Mouse (Mus musculus): Measurements from ENCODE around the gene Mpeg1. TPM values are rescaled to one million over a fixed set of nuclear protein-coding genes. Genes with fewer than 3 reads are reported as not detected.

Gene Mpeg1
- polyA plus RNA-seq (2015; fragmentation: Nextera tagmentation; extraction: Ambion mirVana) = 1.2 and 1.3 TPM in 2 replicates

DNA sequence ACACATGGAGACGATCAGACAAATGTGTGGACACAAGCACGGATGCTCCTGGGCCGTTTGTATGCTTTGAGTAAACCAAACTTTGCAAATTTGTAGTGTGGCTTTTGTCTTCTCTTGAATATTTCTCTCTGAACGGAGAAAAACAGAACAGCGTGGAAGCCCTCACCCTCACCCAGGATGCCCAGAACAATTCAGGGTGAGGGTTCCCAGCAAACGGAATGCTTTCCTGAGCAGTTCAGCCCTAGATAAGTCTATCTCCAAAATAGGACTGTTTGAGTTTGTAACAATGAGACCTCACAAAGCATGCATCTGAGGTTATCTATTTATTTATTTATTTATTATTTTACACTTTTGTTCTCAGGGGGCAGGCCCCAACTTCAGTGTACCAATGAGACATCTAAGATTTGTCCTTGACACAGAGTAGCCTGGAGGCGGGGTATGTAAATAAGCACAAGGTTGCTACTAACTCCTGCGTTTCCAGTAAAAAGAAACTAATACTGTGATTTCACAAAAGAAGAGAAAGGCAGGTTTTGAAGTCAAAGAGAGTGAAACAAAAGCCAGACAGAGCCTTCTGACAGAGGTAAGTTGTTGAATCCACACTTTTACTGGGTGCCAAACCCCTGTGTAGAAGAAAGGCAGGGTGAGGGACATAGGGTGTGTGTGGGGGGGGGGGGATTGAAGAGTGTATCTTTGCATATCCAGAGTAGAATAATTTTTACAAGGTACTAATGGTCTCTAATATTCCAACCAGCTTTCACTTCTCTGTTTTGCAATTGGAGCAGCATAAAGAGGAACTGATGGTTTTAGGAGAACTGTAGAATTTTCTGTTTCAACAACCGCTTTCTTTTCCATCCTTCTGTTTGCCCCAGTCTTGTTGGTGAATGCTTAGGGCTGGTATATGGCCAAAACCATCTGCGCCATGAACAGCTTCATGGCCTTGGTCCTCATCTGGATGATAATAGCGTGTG lies at the start of gene Mpeg1:
Gene Mpeg1 (plus strand): TSS at position 498 of the 968 bp plus-strand sequence.
- WGBS = 67% methylated on average over 11 of the region's 11 CpGs
- Histone ChIP-seq H3K4me3 (replicated peaks) (no peak within 1 kb of the TSS), H3K4me1 (no peaks in the 10 kb centered on the region), H3K4me2 (no peak within 1 kb of the TSS), H3K36me3 (no peaks in the 10 kb centered on the region), H3K9me3 (no peaks in the 10 kb centered on the region), H3K27me3 (replicated peaks) (no peaks in the 10 kb centered on the region), H3K9ac (no peak within 1 kb of the TSS), H3K27ac (no peak within 1 kb of the TSS)
- no peak for ATAC-seq (ENCODE audit: insufficient read depth, low FRiP score, low read depth)

DNA sequence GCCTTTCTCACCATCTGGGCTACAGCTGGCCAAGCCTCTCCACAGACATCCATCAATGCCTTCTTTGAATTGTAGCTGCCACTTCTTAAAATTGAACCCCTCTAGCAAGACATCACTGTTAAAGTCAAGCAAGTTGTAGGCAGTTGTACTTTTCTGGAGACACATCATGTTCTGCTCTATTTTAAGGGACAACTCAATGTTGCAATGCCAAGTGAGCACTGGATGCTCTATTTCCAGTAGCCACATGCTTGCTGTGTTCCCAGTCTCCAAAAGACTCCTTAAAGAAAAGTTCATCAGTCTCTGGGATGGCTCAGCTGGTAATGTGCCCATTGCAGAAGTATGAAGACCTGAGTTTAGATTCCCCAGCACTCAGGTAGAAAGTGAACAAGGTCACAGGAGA lies 46.8 kb upstream of the Mpeg1 start:
- Histone ChIP-seq H3K4me2 (no peak overlapping the region), H3K27ac (no peak overlapping the region), H3K9ac (no peak overlapping the region), H3K36me3 (no peaks in the 10 kb centered on the region), H3K4me1 (no peaks in the 10 kb centered on the region), H3K27me3 (replicated peaks) (no peaks in the 10 kb centered on the region), H3K9me3 (no peaks in the 10 kb centered on the region), H3K4me3 (replicated peaks) (no peak overlapping the region)
- ATAC-seq (ENCODE audit: insufficient read depth, low FRiP score, low read depth) = no peak

DNA sequence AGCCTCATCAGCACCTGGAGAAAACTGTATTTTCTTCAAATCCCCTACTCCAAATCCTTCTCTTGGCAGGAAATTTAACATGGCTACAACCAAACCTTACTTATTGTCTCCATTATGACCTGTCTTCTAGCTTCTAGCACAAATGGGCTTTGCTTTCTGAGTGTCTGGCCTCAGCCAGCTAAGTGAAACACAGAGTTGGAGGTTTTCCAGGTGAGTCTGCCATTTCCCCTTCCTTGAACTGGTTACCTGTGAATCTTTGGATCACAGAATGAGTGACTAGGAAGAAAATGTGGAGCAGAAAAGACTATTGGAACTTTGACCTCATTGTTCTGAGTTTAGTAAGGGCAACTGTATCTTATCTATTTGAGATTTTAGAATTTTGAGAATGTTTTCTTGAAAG lies 43.2 kb upstream of the Mpeg1 start, which contains the start of gene Olfr1441:
Gene Olfr1441 (plus strand): TSS at position 73 of the 400 bp plus-strand sequence.
- no peak for ATAC-seq (ENCODE audit: insufficient read depth, low FRiP score, low read depth)
- Histone ChIP-seq H3K36me3 (no peaks in the 10 kb centered on the region), H3K4me3 (replicated peaks) (no peak within 1 kb of the TSS), H3K9ac (no peak within 1 kb of the TSS), H3K4me2 (no peak within 1 kb of the TSS), H3K4me1 (no peaks in the 10 kb centered on the region), H3K27me3 (replicated peaks) (no peaks in the 10 kb centered on the region), H3K27ac (no peak within 1 kb of the TSS), H3K9me3 (no peaks in the 10 kb centered on the region)

DNA sequence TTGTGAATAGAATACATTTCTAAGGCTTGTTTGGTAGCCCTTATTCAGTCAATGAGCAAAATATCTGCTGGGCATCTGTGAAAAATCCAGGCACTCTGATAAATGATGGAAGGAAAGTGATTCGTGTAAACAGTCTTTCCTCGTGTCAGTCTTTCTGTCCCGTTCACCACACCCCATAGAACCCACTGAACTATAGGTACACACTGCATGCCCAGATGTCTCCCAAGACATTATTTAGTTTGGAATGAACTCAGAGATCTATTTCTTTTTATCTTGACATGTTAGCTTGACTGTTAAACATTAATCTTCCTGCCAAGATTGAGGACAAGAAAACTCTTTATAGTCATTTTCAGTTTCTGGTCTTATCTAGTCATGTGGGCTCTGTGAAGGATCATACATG lies 42.3 kb upstream of the Mpeg1 start:
- Histone ChIP-seq H3K4me1 (no peaks in the 10 kb centered on the region), H3K36me3 (no peaks in the 10 kb centered on the region), H3K27ac (no peak overlapping the region), H3K27me3 (replicated peaks) (no peaks in the 10 kb centered on the region), H3K4me2 (no peak overlapping the region), H3K4me3 (replicated peaks) (no peak overlapping the region), H3K9ac (no peak overlapping the region), H3K9me3 (no peaks in the 10 kb centered on the region)
- WGBS = 26% methylated on average over 3 of the region's 3 CpGs
- no peak for ATAC-seq (ENCODE audit: insufficient read depth, low FRiP score, low read depth)

DNA sequence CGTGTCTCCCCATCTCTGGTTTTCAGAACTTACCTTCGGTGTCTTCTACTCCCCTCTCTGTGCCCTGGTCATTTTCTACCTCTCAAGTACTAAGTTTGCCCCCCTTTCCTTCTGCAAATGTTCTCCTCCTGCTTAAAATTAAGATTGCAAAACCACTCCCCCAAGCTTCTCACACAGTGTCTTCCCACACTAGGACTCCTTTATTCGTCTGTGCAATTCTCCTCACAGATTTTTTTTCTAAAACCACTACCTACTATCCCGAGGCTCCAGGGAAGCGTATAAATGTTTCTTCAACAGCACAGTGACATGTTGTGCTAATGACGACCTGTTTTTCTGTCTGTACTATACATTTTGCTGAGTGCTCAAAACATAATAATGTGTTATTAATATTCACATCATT lies 40.0 kb upstream of the Mpeg1 start:
- 68% methylated on average over 6 of the region's 6 CpGs for WGBS
- Histone ChIP-seq H3K27me3 (replicated peaks) (no peaks in the 10 kb centered on the region), H3K4me1 (no peaks in the 10 kb centered on the region), H3K9ac (no peak overlapping the region), H3K36me3 (no peaks in the 10 kb centered on the region), H3K4me3 (replicated peaks) (no peak overlapping the region), H3K4me2 (no peak overlapping the region), H3K27ac (no peak overlapping the region), H3K9me3 (no peaks in the 10 kb centered on the region)
- no peak for ATAC-seq (ENCODE audit: insufficient read depth, low FRiP score, low read depth)

DNA sequence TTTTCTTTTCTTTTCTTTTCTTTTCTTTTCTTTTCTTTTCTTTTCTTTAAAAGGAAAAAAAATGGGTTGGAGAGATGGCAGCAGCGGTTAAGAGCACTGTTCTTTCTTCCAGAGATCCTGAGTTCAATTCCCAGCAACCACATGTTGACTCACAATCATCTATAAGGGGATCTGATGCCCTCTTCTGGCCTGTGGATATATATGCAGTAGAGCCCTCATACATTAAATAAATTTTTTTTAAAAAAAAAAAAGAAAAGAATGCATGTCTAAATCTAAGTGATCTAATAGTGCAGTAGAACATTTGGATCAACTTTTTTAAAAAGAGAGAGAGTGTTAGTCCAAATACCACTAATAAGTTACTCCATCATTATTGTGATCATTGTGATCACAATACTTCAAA lies 38.9 kb upstream of the Mpeg1 start:
- Histone ChIP-seq H3K4me1 (no peaks in the 10 kb centered on the region), H3K4me2 (no peak overlapping the region), H3K27ac (no peak overlapping the region), H3K4me3 (replicated peaks) (no peak overlapping the region), H3K27me3 (replicated peaks) (no peaks in the 10 kb centered on the region), H3K36me3 (no peaks in the 10 kb centered on the region), H3K9ac (no peak overlapping the region), H3K9me3 (no peaks in the 10 kb centered on the region)
- no peak for ATAC-seq (ENCODE audit: insufficient read depth, low FRiP score, low read depth)
- 83% methylated on average over 1 of the region's 1 CpGs for WGBS

DNA sequence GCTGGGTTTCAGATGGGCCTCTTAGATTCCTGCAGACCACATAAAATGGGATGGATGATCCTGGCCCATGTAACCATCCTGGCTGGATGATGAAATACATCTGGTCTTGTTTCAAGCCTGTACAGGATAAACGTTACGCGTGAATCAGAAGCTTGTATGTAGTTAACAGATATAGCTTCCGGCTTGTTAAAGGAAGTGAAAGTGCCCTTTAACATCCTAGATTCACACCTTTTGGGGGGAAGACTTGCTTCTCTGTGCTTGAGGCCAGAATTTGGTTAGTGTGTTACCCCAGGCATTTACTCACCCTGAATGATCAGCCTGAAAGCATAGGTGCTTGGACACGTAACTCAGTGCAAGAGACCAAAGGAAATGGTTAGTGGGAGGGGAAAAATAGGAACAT lies 33.5 kb upstream of the Mpeg1 start:
- Histone ChIP-seq H3K27me3 (replicated peaks) (no peaks in the 10 kb centered on the region), H3K4me3 (replicated peaks) (no peak overlapping the region), H3K4me1 (no peaks in the 10 kb centered on the region), H3K4me2 (no peak overlapping the region), H3K9ac (no peak overlapping the region), H3K27ac (no peak overlapping the region), H3K9me3 (no peaks in the 10 kb centered on the region), H3K36me3 (no peaks in the 10 kb centered on the region)
- ATAC-seq (ENCODE audit: insufficient read depth, low FRiP score, low read depth) = no peak
- 67% methylated on average over 5 of the region's 5 CpGs for WGBS

DNA sequence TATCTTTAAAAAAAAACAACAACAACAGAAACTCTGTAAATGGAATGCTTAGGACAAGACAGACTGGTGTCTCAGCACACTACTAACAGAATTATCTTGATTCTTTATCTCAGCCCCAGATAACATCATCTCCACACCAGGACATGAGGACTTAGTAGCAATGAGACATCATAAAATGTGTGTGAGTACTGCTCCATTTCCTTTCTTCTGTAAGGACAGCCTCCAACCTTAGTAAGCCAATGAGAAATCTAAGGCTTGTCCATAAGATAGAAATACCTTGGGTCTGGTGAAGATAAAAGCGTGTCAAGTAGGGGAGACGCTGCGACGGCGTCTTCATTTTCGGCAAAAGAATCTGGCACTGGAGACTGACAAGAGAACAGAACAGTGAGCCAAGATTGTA lies 33.0 kb upstream of the Mpeg1 start, which contains the start of gene Pfpl:
Gene Pfpl (plus strand): TSS at position 301 of the 400 bp plus-strand sequence.
- 92% methylated on average over 6 of the region's 6 CpGs for WGBS
- Histone ChIP-seq H3K9ac (no peak within 1 kb of the TSS), H3K36me3 (no peaks in the 10 kb centered on the region), H3K4me3 (replicated peaks) (no peak within 1 kb of the TSS), H3K9me3 (no peaks in the 10 kb centered on the region), H3K4me1 (no peaks in the 10 kb centered on the region), H3K27me3 (replicated peaks) (no peaks in the 10 kb centered on the region), H3K4me2 (no peak within 1 kb of the TSS), H3K27ac (no peak within 1 kb of the TSS)
- no peak for ATAC-seq (ENCODE audit: insufficient read depth, low FRiP score, low read depth)

DNA sequence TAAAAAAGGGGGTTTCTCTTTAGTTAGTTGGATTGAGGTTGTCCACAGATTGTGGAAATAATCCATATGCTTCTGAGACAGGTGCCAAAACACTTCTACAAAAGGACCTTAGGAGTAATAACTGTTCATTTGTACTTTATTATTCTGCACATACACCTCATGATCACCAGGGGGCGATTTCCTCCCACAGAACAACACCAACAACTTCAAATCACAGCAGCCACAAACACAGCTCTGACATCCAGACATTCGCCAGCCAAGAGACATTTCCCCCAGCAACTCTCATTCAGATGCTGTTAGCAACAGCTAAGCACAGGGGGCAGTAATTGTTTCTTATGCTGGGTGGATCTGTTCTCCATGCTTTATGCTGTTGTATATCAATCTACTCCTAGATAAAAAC lies 27.5 kb upstream of the Mpeg1 start:
- H3K4me1 ChIP-seq = no peaks in the 10 kb centered on the region
- WGBS = 17% methylated on average over 2 of the region's 2 CpGs
- no peaks in the 10 kb centered on the region for H3K27me3 ChIP-seq (replicated peaks)
- no peak overlapping the region for H3K27ac ChIP-seq
- H3K9me3 ChIP-seq = no peaks in the 10 kb centered on the region
- no peak overlapping the region for H3K4me2 ChIP-seq
- no peak for ATAC-seq (ENCODE audit: insufficient read depth, low FRiP score, low read depth)
- H3K36me3 ChIP-seq = no peaks in the 10 kb centered on the region
- no peak overlapping the region for H3K4me3 ChIP-seq (replicated peaks)
- H3K9ac ChIP-seq = no peak overlapping the region

DNA sequence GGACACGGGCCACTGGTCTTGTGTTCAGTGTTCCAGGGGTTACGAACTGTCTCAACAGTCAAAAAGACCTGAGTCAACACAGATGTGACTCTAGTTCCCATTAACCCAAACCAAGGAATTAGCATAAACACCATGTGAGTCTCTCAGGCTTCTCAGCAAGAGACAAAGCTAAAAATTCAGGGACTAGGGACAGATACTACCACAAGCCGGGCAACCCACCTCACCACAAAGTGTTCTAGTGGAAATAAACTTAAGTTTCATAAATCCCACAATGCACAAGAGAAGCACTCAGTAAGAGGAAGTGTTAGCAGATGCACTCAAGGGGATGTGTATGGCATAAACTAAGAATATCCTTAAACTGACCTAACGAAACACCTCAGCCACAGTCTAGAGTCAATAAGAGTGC lies 25.6 kb upstream of the Mpeg1 start:
- no peak overlapping the region for H3K27ac ChIP-seq
- ATAC-seq (ENCODE audit: insufficient read depth, low FRiP score, low read depth) = no peak
- WGBS = 80% methylated on average over 4 of the region's 4 CpGs
- H3K9me3 ChIP-seq = no peaks in the 10 kb centered on the region
- H3K4me2 ChIP-seq = no peak overlapping the region
- no peak overlapping the region for H3K4me3 ChIP-seq (replicated peaks)
- no peaks in the 10 kb centered on the region for H3K4me1 ChIP-seq
- no peaks in the 10 kb centered on the region for H3K27me3 ChIP-seq (replicated peaks)
- no peaks in the 10 kb centered on the region for H3K36me3 ChIP-seq
- H3K9ac ChIP-seq = no peak overlapping the region

DNA sequence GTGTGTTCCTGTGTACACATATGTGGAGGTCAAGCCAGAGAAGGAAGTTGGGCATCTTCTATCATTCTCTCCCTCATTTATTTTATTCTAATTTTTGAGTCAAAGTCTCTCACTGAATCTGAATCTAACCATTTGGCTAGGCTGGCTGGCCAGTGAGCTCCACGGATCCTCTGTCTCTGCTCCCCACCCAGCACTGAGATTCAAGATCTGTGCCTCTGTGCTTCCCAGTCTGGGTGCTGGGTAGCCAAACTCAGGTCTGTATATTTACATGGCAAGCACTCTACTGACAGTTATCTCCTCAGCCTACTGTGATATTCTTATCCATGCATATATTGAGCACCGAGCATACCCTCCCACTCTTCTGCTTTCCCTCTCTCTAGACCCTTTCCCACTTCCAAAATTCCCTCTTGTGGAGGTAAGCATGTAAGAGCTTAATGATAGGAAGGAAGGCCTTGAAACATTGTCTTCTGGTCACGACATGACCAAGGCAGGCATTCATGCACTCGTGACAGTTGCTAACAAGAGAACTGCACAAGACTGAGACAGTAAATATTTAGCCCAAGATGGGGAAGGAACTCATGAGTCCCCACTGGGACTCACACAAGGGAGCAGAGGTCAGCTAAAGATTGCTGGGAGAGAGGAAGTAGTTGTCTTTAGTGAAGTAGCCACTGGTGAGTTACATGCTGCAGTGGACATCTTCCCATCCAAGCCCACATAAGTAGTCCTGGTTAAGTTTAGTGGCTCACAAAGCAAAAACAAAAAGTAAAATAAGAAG lies 24.6 kb upstream of the Mpeg1 start:
- WGBS = 70% methylated on average over 4 of the region's 4 CpGs
- H3K27ac ChIP-seq = no peak overlapping the region
- ATAC-seq (ENCODE audit: insufficient read depth, low FRiP score, low read depth) = no peak

DNA sequence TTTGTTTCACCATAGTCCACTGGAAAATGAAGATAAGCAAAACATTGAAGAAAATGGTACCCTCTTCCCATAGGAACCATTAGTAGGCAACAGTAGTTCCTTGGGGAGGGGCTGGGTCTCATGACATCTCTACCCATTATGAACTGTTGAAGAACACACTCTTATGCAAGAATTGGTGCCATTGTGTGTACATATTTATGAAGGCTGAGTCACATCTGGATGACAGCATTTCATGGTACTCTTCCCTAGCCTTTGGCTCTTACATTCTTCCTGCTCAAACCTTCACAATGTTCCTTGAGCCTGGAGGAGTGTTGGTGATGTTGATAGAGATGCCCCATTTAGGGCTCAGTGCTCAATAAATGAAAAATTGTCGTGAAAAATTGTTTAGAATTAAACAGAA lies 21.0 kb upstream of the Mpeg1 start:
- Histone ChIP-seq H3K4me3 (replicated peaks) (no peak overlapping the region), H3K9ac (no peak overlapping the region), H3K36me3 (no peaks in the 10 kb centered on the region), H3K4me1 (no peaks in the 10 kb centered on the region), H3K4me2 (no peak overlapping the region), H3K27ac (no peak overlapping the region), H3K9me3 (no peaks in the 10 kb centered on the region), H3K27me3 (replicated peaks) (no peaks in the 10 kb centered on the region)
- no peak for ATAC-seq (ENCODE audit: insufficient read depth, low FRiP score, low read depth)
- WGBS = 41% methylated on average over 1 of the region's 1 CpGs

More for the DNA sequence above, 24.6 kb upstream of the Mpeg1 start:
- Histone ChIP-seq H3K4me3 (replicated peaks) (no peak overlapping the region), H3K4me1 (no peaks in the 10 kb centered on the region), H3K27me3 (replicated peaks) (no peaks in the 10 kb centered on the region), H3K9ac (no peak overlapping the region), H3K4me2 (no peak overlapping the region), H3K9me3 (no peaks in the 10 kb centered on the region), H3K36me3 (no peaks in the 10 kb centered on the region)
